Mouse (Mus musculus) layer of hippocampus, postnatal 10 days (tissue): ENCODE data around the gene Gltp. TPM values are rescaled to one million over a fixed set of nuclear protein-coding genes. Genes with fewer than 3 reads are reported as not detected.

Experiments
- microRNA-seq, 2 experiments: library from miRNA; unstranded; fragments of <30 nt; microRNA quantifications; one replicate each; pipeline ENCODE4 v1.2.0; 2021
- total RNA-seq, 2 experiments: library from RNA; stranded (reverse); gene quantifications; 2 replicates each; pipeline ENCODE4 v1.2.3; 2021

The Gltp gene
- total RNA-seq, 2 experiments from 2014 or later: 25.4 to 26.7 TPM

Small RNAs within 50 kb of the gene (microRNA-seq; reads per million reads assigned to microRNA genes)
- 0.20 to 0.45 reads per million in 2 experiments for gene Mir7028

Other genes starting within 250 kb of the Gltp start
- gene Mmab, start 246.9 kb downstream of the Gltp start, total RNA-seq: 10 to 100 TPM; 22.0 to 24.4 TPM
- gene Mvk, start 246.7 kb downstream of the Gltp start, total RNA-seq: 10 to 100 TPM; 52.6 to 54.6 TPM
- gene Fam222a, start 123.0 kb downstream of the Gltp start, total RNA-seq: 1 to 10 TPM; 5.0 to 5.7 TPM
- 1 to 10 TPM; 1.0 to 2.4 TPM for gene Trpv4, start 32.6 kb downstream of the Gltp start, total RNA-seq
- gene Tchp, start 16.8 kb upstream of the Gltp start, total RNA-seq: 10 to 100 TPM; 14.1 to 15.8 TPM
- 10 to 100 TPM; 40.2 to 45.1 TPM for gene Ankrd13a, start 83.7 kb upstream of the Gltp start, total RNA-seq
- gene Git2, start 84.5 kb upstream of the Gltp start, total RNA-seq: 10 to 100 TPM; 42.4 to 44.8 TPM
- 100 to 1,000 TPM; 154 to 155 TPM for gene 1500011B03Rik, start 132.5 kb upstream of the Gltp start, total RNA-seq
- not detected for gene 4930519G04Rik, start 162.7 kb upstream of the Gltp start, total RNA-seq
- 1 to 10 TPM; 1.2 to 1.6 TPM for gene Gm9936, start 167.7 kb upstream of the Gltp start, total RNA-seq
- 1 to 10 TPM in 1 of 2 experiments, under 1 TPM in 1; 0.91 to 1.1 TPM for gene Oasl2, start 206.0 kb upstream of the Gltp start, total RNA-seq
- under 1 TPM in 1 of 2 experiments, not detected in 1; 0.56 TPM for gene Oasl1, start 232.3 kb upstream of the Gltp start, total RNA-seq